Mouse (Mus musculus) small intestine, adult 2 months (tissue): ENCODE measurements around the gene 4930535I16Rik.

Experiments
- CTCF ChIP-seq: fragments of 200-500 bp; IDR thresholded peaks from 2 replicates; pipeline ENCODE4 v1.5.1; 2012; ENCODE audit warnings: low read depth, mild to moderate bottlenecking, control low read depth, inconsistent platforms, low read length, moderate library complexity, mixed read lengths; ENCODE audit not compliant: insufficient replicate concordance, insufficient read length; ENCODE audit errors: extremely low read depth
- POLR2A ChIP-seq: fragments of 200-500 bp; IDR thresholded peaks from 2 replicates; pipeline ENCODE4 v1.6.1; 2012; ENCODE audit warnings: low read depth, mild to moderate bottlenecking, control low read depth, inconsistent platforms, low read length, moderate library complexity

DNA sequence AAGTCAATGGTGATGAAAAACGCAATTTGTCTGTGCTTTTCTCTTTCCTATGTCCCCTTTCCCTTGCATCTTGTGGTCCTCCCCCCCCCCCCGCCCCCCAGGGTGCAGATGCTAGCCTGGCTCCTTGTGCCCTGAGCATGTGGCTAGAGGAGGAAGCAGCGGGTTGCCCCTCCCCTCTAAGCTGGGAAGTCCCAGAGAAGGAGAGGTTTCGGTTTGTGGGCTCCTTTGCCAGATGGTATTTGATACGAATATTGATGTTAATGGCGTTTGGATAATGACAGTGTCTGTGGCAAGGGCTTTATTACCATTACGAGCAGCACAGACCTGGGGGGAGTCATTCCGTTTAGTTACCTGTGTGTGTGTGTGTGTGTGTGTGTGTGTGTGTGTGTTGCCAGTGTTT lies 34.2 kb upstream of the 4930535I16Rik start:
- TF ChIP-seq CTCF (no peak), POLR2A (no peak)
